Mouse (Mus musculus) NIH3T3 (cell line): Measurements from ENCODE around the gene Stum.

Experiments used
- DNase-seq: peaks from one replicate; pipeline ENCODE4 v3.0.0-alpha.2; 2012; ENCODE audit warnings: low read depth

Stum gene

DNA sequence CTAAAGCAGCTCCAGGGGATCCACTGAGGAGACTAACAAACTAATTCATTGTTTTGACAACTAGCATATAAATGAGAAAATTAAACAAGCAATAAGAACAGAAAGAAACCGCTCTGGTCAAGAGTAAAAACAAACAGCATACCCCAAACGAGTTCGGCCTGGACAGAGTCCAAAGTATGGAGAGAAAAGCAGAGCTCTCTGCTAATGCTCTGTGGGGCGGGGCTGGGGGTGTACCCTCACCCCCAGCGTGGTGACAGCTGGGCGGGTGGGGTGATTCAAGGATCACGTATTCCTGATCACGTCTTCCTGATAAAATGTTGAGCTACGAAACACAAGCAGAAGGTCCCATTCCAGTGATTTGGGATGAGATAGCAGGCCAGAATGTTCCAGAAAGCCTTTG lies 9.5 kb upstream of the Stum start:
- no peak for DNase-seq

DNA sequence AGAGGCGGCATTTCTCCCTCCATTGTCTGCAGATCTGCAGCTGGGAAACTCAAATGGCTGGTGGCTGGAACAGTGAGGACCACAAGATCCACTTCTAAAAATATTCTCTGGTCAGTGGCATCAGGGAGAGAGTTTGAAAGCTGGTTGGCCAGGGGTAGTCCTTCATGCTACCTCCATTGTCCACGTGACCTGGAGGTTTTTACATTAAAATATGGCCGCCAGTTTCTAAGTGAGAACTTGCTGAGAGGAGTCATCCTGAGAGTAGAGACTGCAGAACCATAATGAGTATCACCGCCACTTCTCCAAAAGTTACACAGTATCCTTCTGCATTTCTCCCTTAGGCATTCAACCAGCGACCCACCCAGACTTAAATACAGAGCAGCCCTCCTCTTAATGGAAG lies 2.0 kb upstream of the Stum start:
- no peak for DNase-seq

DNA sequence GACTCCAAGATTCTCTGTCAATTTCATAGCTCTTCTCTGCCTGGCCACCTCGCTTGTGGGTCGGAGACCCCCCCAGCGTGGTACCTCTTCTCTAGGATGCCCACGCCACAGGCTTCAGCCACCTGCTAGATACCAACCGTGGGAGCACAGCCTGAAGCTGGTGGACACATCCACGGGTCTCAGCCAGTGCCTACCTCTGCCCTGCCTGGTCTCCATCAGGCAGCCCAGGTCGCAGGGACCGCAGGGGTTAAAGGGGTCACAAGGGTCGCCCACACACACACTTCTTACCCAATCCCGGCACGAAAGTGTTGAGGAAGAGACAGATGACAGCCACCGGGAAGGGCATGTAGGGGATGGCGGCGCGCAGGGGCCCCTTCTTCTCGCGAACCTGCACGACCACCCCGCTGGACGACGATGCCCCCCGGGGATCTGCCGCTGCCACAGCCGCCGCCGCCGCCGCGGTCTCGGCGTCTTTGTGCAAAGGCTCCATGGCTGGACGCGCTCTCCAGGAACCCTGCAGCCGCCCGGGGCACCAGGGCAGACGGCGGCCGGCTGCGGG lies 385 bp downstream of the Stum start:
- DNase-seq = no peak

DNA sequence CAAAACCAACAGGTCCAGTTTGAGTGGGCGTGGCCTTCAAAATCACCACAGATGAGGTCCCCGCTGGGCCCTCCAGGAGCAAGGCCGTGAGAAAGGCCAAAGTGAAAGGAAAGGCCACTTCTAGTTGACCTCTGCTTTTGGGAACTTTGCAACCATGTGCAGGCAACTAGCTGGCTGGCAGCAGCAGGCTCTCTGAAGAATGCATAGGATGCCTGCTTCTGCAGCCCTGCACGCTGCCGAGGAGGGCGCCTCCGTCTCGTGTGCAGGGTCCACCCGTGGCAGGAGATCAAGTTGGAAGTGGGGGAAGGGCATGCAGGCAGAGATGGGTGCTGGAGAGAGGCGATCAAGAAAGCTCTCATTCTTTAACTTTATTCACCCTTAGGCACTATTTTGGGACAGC lies 1.3 kb downstream of the Stum start:
- DNase-seq = no peak

- DNase-seq = no peak
Observed at GRCm38 (mm10) chr1:180481331-180481730, 2.0 kb downstream of the Stum start.

GRCm38 (mm10) chr1:180480325-180480724 lies 3.0 kb downstream of the Stum start:
- DNase-seq = no peak

DNA sequence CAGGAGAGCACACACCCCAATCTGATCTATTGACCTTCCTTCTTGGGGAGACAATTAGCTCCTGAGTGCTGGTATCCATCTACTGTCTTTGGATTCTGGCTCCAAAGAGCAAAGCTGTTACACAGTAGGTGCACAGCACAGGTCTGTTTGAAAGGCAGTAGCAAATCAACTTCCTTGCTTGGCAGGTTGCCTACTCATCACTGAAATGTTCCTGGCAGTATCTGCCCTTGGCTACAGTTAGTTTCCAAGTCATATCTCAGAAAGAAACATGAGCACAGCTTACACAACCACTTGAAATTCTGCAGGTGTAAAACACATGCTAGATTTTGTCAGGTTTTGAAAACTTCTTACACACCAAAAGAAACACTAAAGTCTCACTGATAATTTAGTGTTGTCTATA lies 9.7 kb downstream of the Stum start:
- DNase-seq = no peak

- peak; percentile 68 for DNase-seq
Observed at GRCm38 (mm10) chr1:180468004-180468403, 15.3 kb downstream of the Stum start.

- no peak for DNase-seq
Observed at GRCm38 (mm10) chr1:180465620-180466019, 17.7 kb downstream of the Stum start.

- DNase-seq = no peak
Observed at GRCm38 (mm10) chr1:180464357-180464756, 18.9 kb downstream of the Stum start.

GRCm38 (mm10) chr1:180462983-180463475 lies 20.3 kb downstream of the Stum start:
- peak; percentile 40 for DNase-seq

DNA sequence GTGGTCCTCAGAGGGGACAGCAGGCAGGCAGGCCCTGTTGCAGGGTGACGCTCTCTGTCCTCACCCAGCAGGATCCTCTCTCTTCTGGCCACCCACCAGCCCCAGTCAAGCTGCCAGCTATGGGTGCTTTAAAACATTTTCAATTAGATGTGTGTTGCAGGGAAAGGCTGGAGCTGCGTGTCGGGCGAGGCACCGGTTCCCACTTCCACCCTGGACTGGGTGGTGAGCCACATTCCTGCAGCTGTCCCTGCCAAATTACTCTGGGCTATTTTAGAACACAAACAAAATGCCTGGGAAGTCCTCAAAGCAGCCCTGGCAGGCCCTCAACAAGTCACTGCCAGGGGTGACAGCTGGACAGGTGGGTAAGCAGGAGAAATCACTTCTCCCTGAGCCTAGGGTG lies 20.9 kb downstream of the Stum start:
- no peak for DNase-seq

DNA sequence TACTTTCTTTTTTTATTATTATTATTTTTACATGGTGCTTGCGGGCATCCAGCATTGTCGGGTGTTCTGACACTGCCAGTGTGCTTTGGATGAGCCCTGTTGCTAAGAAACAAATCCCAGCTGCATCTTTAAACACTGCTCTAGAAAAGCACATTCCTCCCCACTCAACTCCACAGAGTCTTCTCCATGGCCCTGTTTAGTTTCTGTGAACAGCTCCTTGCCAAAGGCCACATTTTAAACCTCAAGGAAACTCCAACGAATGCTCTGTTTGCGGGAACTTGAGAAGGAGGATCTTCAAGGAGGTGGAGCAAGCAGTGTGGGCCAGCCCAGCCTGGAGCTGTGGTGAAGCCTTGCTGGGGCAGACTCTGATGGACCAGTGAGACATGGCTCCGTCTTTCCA lies 22.6 kb downstream of the Stum start:
- DNase-seq = no peak

DNA sequence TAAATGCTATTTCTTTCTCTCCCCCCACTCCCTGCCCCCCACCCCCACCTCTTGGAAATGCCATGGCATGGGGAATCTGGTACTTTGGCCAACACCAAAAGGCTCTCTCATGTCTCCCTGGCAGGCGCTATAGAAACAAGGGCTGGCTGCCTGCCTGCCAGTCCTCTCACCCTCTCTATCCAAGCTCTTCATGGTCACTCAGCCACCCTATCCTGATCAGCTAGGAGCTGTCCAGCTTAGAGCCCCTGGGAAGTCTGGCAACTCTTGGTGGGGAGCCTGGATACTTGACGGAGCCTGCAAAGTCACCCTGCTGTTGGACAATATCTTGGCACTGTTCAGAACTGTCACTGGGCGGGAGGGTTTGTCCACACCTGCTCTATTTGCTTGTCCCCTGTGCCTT lies 24.6 kb downstream of the Stum start:
- DNase-seq = no peak

- peak; percentile 16 for DNase-seq
Observed at GRCm38 (mm10) chr1:180458274-180458673, 25.0 kb downstream of the Stum start.

DNA sequence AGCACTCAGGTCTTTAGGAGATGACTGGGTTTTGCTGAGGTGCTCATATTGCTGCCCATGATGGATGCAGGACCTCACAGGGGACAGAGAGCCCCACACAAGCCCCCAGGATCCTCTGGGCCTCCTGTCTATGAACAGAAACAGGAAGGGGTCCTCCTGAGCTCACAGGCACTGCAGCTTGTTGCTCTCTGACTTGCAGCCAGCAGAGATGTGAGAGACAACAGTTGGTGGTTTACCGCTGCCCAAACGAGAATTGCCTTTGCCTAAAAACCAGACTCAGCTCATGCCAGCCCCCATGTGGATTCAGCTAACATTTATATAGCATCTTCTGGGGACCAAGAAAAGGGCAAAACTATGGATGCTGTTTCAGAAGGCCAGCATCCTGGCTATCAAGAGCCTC lies 33.7 kb downstream of the Stum start:
- no peak for DNase-seq

- DNase-seq = no peak
Observed at GRCm38 (mm10) chr1:180444411-180444810, 38.9 kb downstream of the Stum start.

DNA sequence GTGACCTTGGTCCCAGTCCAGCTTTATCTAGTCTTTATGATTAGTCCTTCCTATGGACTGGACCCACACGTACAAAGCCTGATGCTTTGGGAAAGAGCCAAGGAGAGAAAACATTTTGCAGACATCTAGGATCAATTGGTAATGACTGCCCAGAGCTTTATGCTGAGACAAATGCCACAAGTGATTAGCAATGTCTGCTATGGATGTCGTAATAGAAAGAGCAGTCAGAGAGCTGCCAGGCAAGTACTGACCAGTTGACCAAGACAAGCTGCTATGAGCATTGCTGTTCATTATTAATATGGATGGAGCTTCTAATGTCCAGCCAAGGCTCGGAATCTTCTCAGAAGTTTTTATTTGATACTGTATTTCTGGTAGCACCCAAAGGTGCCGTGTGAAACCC lies 43.8 kb downstream of the Stum start:
- DNase-seq = no peak

DNA sequence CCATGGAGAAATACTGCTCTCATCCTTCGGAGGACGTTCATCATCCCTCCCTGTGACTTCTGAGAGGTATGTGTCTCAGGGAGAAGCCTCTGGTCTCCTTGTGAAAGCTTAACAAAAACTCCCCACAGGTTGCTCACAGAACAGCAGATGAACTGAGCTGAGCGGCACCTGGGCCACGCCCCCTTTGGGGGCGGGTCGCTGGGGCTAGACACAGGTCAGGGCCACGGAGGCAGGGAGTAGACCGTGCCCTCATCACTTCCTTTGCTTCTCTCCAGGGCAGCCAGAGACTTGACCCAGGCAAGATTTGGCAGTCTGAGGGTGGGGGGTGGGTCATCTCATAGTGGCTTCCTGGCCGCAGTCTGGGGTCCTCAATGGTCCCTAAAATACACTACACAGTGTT lies 48.4 kb downstream of the Stum start:
- DNase-seq = peak; percentile 34

GRCm38 (mm10) chr1:180433796-180434566 lies 49.3 kb downstream of the Stum start:
- DNase-seq = peak; percentile 91

- DNase-seq = no peak
Observed at GRCm38 (mm10) chr1:180433098-180433538, 50.2 kb downstream of the Stum start.

DNA sequence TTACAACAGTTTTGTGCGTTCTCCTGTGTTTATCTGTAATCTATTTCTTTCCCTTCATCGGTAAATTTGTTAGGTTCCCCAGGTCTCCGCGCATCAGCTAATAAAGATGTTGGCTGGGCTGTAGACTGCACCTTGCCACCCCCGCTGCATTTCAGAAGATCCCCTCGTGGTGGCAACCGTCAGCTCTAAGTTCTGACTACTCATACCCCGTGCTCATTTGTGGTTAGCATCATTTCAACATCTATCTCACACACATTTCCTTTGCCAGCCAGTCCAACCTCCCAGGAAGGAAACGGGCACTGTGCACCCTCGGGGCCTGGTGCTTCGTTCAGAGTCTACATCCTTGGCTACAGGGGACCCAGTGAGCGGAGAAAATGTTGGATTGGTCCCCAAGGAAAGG lies 51.5 kb downstream of the Stum start:
- peak; percentile 46 for DNase-seq

DNA sequence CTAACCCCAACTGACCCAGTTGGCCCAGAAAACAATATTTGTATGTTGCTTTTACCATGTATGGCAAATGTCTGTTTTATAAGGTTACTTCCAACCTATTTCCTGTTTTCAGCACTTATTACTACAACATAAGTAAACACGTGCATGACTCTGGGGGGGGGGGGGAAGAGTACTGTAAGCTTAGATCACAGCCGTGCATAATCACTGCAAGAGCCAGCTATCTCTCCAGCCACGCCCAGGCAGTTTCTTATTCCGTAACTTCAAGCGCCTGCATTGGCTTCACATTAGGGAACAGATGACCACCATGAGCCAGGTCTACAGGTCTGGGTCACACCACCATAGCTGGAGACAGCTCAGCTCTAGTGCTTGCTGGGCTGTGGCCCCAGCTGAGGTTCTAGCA lies 53.5 kb downstream of the Stum start:
- DNase-seq = no peak

DNA sequence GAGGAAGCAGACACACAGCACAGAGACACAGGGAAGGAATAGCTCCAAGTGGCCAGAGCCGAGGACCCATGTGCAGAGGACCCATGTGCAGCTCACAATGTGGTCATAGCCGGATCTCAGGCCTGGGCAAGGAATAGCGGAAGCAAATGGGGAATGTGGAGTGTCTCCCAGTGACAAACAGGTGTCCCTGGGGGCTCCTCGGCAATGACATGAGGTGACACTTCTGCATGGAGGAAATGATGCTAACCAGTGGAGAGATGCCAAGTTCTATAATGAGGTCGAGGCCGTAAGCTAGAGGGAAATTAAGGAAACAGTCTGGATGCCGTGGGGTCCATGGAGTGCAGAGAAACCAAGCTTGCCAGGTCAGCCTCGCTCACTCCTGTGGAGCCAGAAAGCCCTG lies 54.4 kb downstream of the Stum start:
- DNase-seq = no peak
